Mouse (Mus musculus) MEL (cell line): ENCODE measurements around the gene Kirrel3. TPM values are rescaled to one million over a fixed set of nuclear protein-coding genes. Genes with fewer than 3 reads are reported as not detected.

Source experiments
- DNase-seq: peaks from one replicate; pipeline ENCODE4 v3.0.0; 2011; ENCODE audit warnings: low read depth, low spot score
- H3K27ac ChIP-seq: 2 replicates; pipeline ENCODE4 v1.5.1; 2012; ENCODE audit warnings: low read depth, mild to moderate bottlenecking, control low read depth, low read length, moderate library complexity; ENCODE audit not compliant: control insufficient read depth
- H3K27me3 ChIP-seq, 2 experiments: fragments of 150-350 bp in 1 of 2; sonication (generic) in 1 of 2; 2 replicates each; pipeline ENCODE4 v1.6.1; 2012; ENCODE audit warnings: low read length in 2 of 2, mild to moderate bottlenecking in 2 of 2, improper control_type of control experiment in 1 of 2, moderate library complexity in 1 of 2; ENCODE audit not compliant: insufficient read depth in 2 of 2, control insufficient read depth in 1 of 2
- H3K36me3 ChIP-seq, 2 experiments: 2 replicates each; pipeline ENCODE4 v1.6.1; 2012 to 2014; ENCODE audit warnings: low read length in 2 of 2, improper control_type of control experiment in 1 of 2, inconsistent platforms in 1 of 2, mild to moderate bottlenecking in 1 of 2; ENCODE audit not compliant: insufficient read depth in 2 of 2, control insufficient read depth in 1 of 2
- H3K4me1 ChIP-seq, 2 experiments: fragments of 150-350 bp in 1 of 2; sonication (generic) in 1 of 2; 2 replicates each; pipeline ENCODE4 v1.6.1; 2012; ENCODE audit warnings: low read length in 2 of 2, improper control_type of control experiment in 1 of 2, mild to moderate bottlenecking in 1 of 2; ENCODE audit not compliant: insufficient read depth in 2 of 2, control insufficient read depth in 1 of 2
- H3K4me3 ChIP-seq, 2 experiments: fragments of 150-350 bp in 1 of 2; sonication (generic) in 1 of 2; 2 replicates each; pipeline ENCODE4 v1.5.1; 2012; ENCODE audit warnings: low read depth in 2 of 2, low read length in 2 of 2, mild to moderate bottlenecking in 2 of 2, moderate library complexity in 2 of 2, control low read depth in 1 of 2, improper control_type of control experiment in 1 of 2; ENCODE audit not compliant: control insufficient read depth in 1 of 2, insufficient read depth in 1 of 2
- H3K79me2 ChIP-seq: 2 replicates; pipeline ENCODE4 v1.6.1; 2012; ENCODE audit warnings: mild to moderate bottlenecking, low read length, moderate library complexity; ENCODE audit not compliant: control insufficient read depth, poor library complexity, insufficient read depth
- H3K9ac ChIP-seq: 2 replicates; pipeline ENCODE4 v1.6.1; 2012; ENCODE audit warnings: low read depth, mild to moderate bottlenecking, control low read depth, low read length, moderate library complexity; ENCODE audit not compliant: control insufficient read depth, poor library complexity, severe bottlenecking
- H3K9me3 ChIP-seq: fragments of 150-350 bp; sonication (generic); replicated peaks from 2 replicates; pipeline ENCODE4 v1.6.1; 2012; ENCODE audit warnings: mild to moderate bottlenecking, low read length, improper control_type of control experiment, moderate library complexity; ENCODE audit not compliant: insufficient read depth
- CHD1 ChIP-seq: IDR thresholded peaks from 2 replicates; pipeline ENCODE4 v1.6.1; 2012; ENCODE audit warnings: low read depth, mild to moderate bottlenecking, inconsistent platforms, low read length, improper control_type of control experiment
- ELF1 ChIP-seq: IDR thresholded peaks from 2 replicates; pipeline ENCODE4 v1.6.1; 2014; ENCODE audit warnings: low read depth, mild to moderate bottlenecking, inconsistent platforms, low read length, improper control_type of control experiment, moderate library complexity
- GABPA ChIP-seq: IDR thresholded peaks from 2 replicates; pipeline ENCODE4 v1.6.1; 2012; ENCODE audit warnings: low read depth, mild to moderate bottlenecking, inconsistent platforms, low read length, improper control_type of control experiment, moderate library complexity
- MEF2A ChIP-seq: IDR thresholded peaks from 2 replicates; pipeline ENCODE4 v1.6.1; 2014; ENCODE audit warnings: low read depth, mild to moderate bottlenecking, inconsistent platforms, low read length, improper control_type of control experiment; ENCODE audit not compliant: poor library complexity, insufficient replicate concordance, severe bottlenecking; ENCODE audit errors: extremely low read depth
- NELFE ChIP-seq: IDR thresholded peaks from 2 replicates; pipeline ENCODE4 v1.6.1; 2011; ENCODE audit warnings: low read depth, low read length, improper control_type of control experiment
- POLR2AphosphoS2 ChIP-seq: IDR thresholded peaks from 2 replicates; pipeline ENCODE4 v1.6.1; 2011; ENCODE audit warnings: low read length, improper control_type of control experiment
- POLR2AphosphoS5 ChIP-seq: IDR thresholded peaks from 2 replicates; pipeline ENCODE4 v1.6.1; 2012; ENCODE audit warnings: low read depth, borderline replicate concordance, mild to moderate bottlenecking, inconsistent platforms, low read length, moderate library complexity, mixed read lengths
- RCOR1 ChIP-seq: IDR thresholded peaks from 2 replicates; pipeline ENCODE4 v1.6.1; 2012; ENCODE audit warnings: low read depth, mild to moderate bottlenecking, inconsistent platforms, low read length, improper control_type of control experiment
- SMC3 ChIP-seq: IDR thresholded peaks from 2 replicates; pipeline ENCODE4 v1.6.1; 2011; ENCODE audit warnings: low read depth, low read length, improper control_type of control experiment
- TAL1 ChIP-seq: IDR thresholded peaks from 2 replicates; pipeline ENCODE4 v1.6.1; 2012; ENCODE audit warnings: mild to moderate bottlenecking, inconsistent platforms, low read length, moderate library complexity, mixed read lengths
- TBP ChIP-seq: IDR thresholded peaks from 2 replicates; pipeline ENCODE4 v1.8.0; 2011; ENCODE audit warnings: low read depth, low read length, improper control_type of control experiment
- ZC3H11A ChIP-seq: IDR thresholded peaks from 2 replicates; pipeline ENCODE4 v1.6.1; 2012; ENCODE audit warnings: low read depth, mild to moderate bottlenecking, inconsistent platforms, low read length, improper control_type of control experiment
- ZKSCAN1 ChIP-seq: IDR thresholded peaks from 2 replicates; pipeline ENCODE4 v1.6.1; 2012; ENCODE audit warnings: low read depth, mild to moderate bottlenecking, inconsistent platforms, low read length, improper control_type of control experiment, moderate library complexity
- ZMIZ1 ChIP-seq: IDR thresholded peaks from 2 replicates; pipeline ENCODE4 v1.6.1; 2012; ENCODE audit warnings: low read depth, mild to moderate bottlenecking, inconsistent platforms, low read length, improper control_type of control experiment, moderate library complexity
- ZNF384 ChIP-seq: IDR thresholded peaks from 2 replicates; pipeline ENCODE4 v1.6.1; 2012; ENCODE audit warnings: low read depth, mild to moderate bottlenecking, inconsistent platforms, low read length, improper control_type of control experiment
- polyA plus RNA-seq, 2 experiments: library from polyadenylated mRNA; stranded (reverse) in 1 of 2; unstranded in 1 of 2; fragments of >175 nt in 1 of 2; fragments of >200 nt in 1 of 2; gene quantifications; 2 replicates each; pipeline versions ENCODE4 v1.2.1 to v1.2.4; 2012; ENCODE audit warnings: low replicate concordance in 2 of 2, low read depth in 1 of 2; ENCODE audit not compliant: insufficient read length in 2 of 2, insufficient read depth in 1 of 2, missing spikeins in 1 of 2
- total RNA-seq: library from RNA; depleted of rRNA; stranded (reverse); fragments of 300-350 nt; gene quantifications from 2 replicates; pipeline ENCODE4 v1.2.3, GENCODE M21; 2012

Kirrel3 gene
- total and polyA plus RNA-seq, 3 experiments = 0.06 TPM; not detected in 2

GRCm38 (mm10) chr9:35026897-35027311, 541.2 kb downstream of the Kirrel3 start:
- DNase-seq = no peak
- Histone ChIP-seq H3K9ac (no peak overlapping the region), H3K9me3 (no peaks in the 10 kb centered on the region), H3K36me3 (no peaks in the 10 kb centered on the region), H3K27ac (no peak overlapping the region), H3K27me3 (no peaks in the 10 kb centered on the region), H3K79me2 (no peaks in the 10 kb centered on the region), H3K4me3 (no peak overlapping the region), H3K4me1 (peaks cover 0 to 9% of the 10 kb centered on the region in 2 experiments; a peak in 1 of 4 replicates)
- TF ChIP-seq MEF2A (no peak), GABPA (no peak), CHD1 (no peak), POLR2AphosphoS5 (no peak), ELF1 (no peak), ZNF384 (no peak), ZMIZ1 (no peak), NELFE (no peak), ZKSCAN1 (no peak), SMC3 (no peak), TBP (no peak), POLR2AphosphoS2 (no peak), TAL1 (no peak), RCOR1 (no peak)

- no peak overlapping the region for H3K9ac ChIP-seq
- no peaks in the 10 kb centered on the region for H3K36me3 ChIP-seq
- H3K27me3 ChIP-seq = no peaks in the 10 kb centered on the region
- no peak for DNase-seq
- H3K4me1 ChIP-seq = peaks cover 0 to 9% of the 10 kb centered on the region in 2 experiments; a peak in 1 of 4 replicates
- H3K4me3 ChIP-seq = no peak overlapping the region
- no peak overlapping the region for H3K27ac ChIP-seq
- no peak for TF ChIP-seq TBP
- no peak for TF ChIP-seq GABPA
- TF ChIP-seq CHD1 = no peak
- TF ChIP-seq ELF1 = no peak
- no peak for TF ChIP-seq ZC3H11A
- TF ChIP-seq, all 39 proteins: peak for 0
- no peaks in the 10 kb centered on the region for H3K79me2 ChIP-seq
- no peaks in the 10 kb centered on the region for H3K9me3 ChIP-seq
Observed at GRCm38 (mm10) chr9:35027382-35027997, 541.8 kb downstream of the Kirrel3 start.
